Mouse (Mus musculus): ENCODE data around the gene Gpsm1. TPM values are rescaled to one million over a fixed set of nuclear protein-coding genes. Genes with fewer than 3 reads are reported as not detected.

Gpsm1 gene
- polyA plus RNA-seq (2014; fragmentation: Nextera tagmentation; extraction: Ambion mirVana), result 58.8 and 65.0 TPM in 2 replicates

DNA sequence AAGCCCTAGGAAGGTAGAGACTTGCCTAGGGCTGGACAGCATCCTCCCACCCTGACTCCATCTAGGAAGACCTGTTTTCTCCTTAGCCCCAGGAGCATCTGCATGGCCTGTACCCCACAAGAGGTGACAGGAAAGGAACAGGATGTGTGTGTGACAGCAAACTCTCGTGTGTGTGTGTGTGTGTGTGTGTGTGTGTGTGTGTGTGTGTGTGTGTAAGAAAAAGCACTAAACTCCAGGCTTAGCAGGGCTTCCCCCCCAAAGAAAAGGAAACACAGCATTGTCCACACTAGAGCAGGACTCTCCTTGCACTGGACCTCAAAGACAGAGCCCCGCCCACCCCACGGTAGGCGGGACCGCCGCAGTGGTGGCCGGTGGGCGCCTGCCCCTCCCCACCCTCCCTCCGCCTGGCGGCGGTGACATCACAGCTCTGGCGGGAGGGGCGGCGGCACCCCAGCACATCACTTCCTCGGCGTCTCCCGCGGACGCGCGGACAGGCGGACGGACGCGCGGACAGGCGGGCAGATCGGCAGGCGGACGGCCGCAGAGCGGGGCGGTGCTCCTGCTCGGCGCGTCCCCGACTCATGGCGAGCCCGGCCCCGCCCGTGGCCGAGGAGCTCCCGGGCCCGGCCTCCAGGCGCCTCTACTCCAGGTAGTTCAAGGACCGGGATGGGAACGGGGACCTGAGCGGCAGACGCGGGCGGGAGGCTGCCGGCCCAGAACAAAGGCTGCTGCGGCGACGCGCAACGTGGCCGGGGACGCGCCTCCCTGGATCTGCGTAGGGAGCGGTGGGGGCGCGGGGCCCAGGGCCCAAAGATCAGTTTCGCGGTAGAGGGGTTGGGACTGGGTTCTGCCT, at the start of gene Gpsm1:
Gene Gpsm1, plus strand, starts transcription at position 444 of the 853 bp plus-strand sequence.
- 0% methylated on average over 49 of the region's 66 CpGs for WGBS
- DNase-seq (ENCODE audit: low spot score), result peak; percentile 92

DNA sequence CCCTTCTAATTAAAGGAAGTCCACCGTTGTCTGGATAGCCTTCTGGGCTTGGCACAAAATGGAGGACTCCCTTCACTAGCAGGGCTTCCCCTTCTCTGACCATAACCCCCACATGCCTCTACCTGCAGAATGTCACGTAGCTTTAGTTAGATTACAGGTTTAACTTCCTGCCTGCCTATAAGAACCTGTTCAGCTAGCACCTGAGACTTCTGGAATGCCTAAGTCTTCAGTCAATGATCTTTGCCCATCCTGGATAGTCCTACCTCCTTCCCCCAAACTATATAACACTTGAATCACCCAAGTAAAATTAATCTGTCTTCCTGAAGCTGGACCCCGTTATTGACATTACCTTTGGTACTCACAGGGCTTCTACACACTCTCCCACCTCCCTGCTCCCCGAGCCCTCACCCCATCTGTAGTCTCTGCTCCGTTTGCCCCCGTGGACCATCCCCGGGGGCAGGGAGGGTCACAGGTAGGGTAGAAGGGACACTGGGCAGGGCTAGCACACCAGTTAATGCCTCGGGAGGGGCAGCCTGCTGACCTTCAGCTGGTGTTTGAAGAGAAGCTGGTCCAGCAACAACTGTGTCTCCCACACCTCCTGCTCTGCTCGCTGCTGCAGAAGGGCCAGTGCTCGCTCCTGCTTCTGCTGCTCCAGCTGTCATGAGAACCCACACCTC, 49.1 kb upstream of the Gpsm1 start:
- Histone ChIP-seq H3K9ac (ENCODE audit: low read length) (no peak overlapping the region), H3K27me3 (ENCODE audit: control insufficient read depth, insufficient read depth, low read length) (no peaks in the 10 kb centered on the region), H3K27ac (ENCODE audit: low read depth, low read length) (no peak overlapping the region), H3K36me3 (ENCODE audit: control insufficient read depth, insufficient read depth, low read length) (no peaks in the 10 kb centered on the region), H3K4me2 (ENCODE audit: low read depth) (no peak overlapping the region), H3K4me1 (ENCODE audit: control insufficient read depth, insufficient read depth, low read length) (no peaks in the 10 kb centered on the region), H3K9me3 (ENCODE audit: control insufficient read depth, low read length) (no peaks in the 10 kb centered on the region), H3K4me3 (ENCODE audit: low read depth, low read length) (no peak overlapping the region)
- WGBS, result 85% methylated on average over 10 of the region's 10 CpGs
- no peak for DNase-seq (ENCODE audit: low spot score)
- no peak for ATAC-seq (ENCODE audit: insufficient read depth, low FRiP score, low TSS enrichment)

More for the DNA sequence above, at the start of gene Gpsm1:
- Histone ChIP-seq H3K27ac (ENCODE audit: low read depth, low read length) (peak within 1 kb of the TSS; percentile 72), H3K36me3 (ENCODE audit: control insufficient read depth, insufficient read depth, low read length) (no peaks in the 10 kb centered on the region), H3K4me3 (ENCODE audit: low read depth, low read length) (peak within 1 kb of the TSS; percentile 52), H3K9ac (ENCODE audit: low read length) (peak within 1 kb of the TSS; percentile 83), H3K27me3 (ENCODE audit: control insufficient read depth, insufficient read depth, low read length) (no peaks in the 10 kb centered on the region), H3K4me2 (ENCODE audit: low read depth) (peak within 1 kb of the TSS; percentile 63), H3K9me3 (ENCODE audit: control insufficient read depth, low read length) (no peaks in the 10 kb centered on the region), H3K4me1 (ENCODE audit: control insufficient read depth, insufficient read depth, low read length) (peaks cover 24% of the 10 kb centered on the region)
- peak; percentile 86 for ATAC-seq (ENCODE audit: insufficient read depth, low FRiP score, low TSS enrichment)

DNA sequence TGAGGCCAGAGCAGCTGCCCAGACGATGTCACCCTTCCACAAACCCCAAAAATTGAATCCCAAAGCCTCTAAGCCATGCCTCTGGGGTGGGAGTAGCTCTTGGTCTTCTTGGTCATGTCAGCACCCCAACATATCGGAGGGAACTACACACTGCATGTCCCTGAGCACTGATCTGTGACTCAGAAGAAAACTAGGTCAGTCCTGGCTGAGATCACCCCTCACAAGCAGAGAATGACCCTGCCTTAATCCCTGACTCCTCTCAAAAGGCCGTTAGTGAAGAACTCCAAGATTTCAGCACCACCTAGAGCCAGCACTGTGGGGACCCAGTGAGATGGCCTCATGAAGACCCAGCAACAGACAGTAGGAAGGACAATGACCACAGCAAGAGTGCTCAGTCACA, 47.1 kb upstream of the Gpsm1 start:
- Histone ChIP-seq H3K4me1 (ENCODE audit: control insufficient read depth, insufficient read depth, low read length) (no peaks in the 10 kb centered on the region), H3K27me3 (ENCODE audit: control insufficient read depth, insufficient read depth, low read length) (no peaks in the 10 kb centered on the region), H3K36me3 (ENCODE audit: control insufficient read depth, insufficient read depth, low read length) (no peaks in the 10 kb centered on the region), H3K9me3 (ENCODE audit: control insufficient read depth, low read length) (no peaks in the 10 kb centered on the region), H3K4me3 (ENCODE audit: low read depth, low read length) (no peak overlapping the region), H3K4me2 (ENCODE audit: low read depth) (no peak overlapping the region), H3K9ac (ENCODE audit: low read length) (no peak overlapping the region), H3K27ac (ENCODE audit: low read depth, low read length) (no peak overlapping the region)
- ATAC-seq (ENCODE audit: insufficient read depth, low FRiP score, low TSS enrichment) (no peak), DNase-seq (ENCODE audit: low spot score) (no peak)
- WGBS, result 79% methylated on average over 3 of the region's 3 CpGs

DNA sequence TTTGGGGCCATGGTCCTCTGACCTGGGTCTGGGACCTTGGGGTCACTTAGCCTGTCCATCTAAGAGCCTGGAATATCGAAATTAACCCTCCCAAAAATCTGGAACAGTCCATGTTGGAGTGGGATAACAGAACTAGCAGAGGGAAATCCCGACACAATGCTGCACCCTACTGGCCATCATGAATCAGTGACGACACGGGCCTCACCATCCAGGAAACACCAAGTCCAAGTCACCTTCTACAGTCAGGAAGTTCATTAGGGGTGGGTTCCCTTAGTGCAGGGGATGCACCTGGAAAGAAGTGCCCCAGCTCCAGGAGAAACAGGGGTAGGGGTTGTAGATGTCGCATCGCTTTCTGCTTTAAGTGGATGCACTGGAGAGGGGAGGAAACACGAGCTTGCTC, 41.7 kb upstream of the Gpsm1 start:
- no peak overlapping the region for H3K9ac ChIP-seq (ENCODE audit: low read length)
- no peaks in the 10 kb centered on the region for H3K27me3 ChIP-seq (ENCODE audit: control insufficient read depth, insufficient read depth, low read length)
- no peaks in the 10 kb centered on the region for H3K9me3 ChIP-seq (ENCODE audit: control insufficient read depth, low read length)
- no peaks in the 10 kb centered on the region for H3K36me3 ChIP-seq (ENCODE audit: control insufficient read depth, insufficient read depth, low read length)
- H3K4me2 ChIP-seq (ENCODE audit: low read depth), result no peak overlapping the region
- no peak overlapping the region for H3K27ac ChIP-seq (ENCODE audit: low read depth, low read length)
- 24% methylated on average over 7 of the region's 7 CpGs for WGBS
- H3K4me1 ChIP-seq (ENCODE audit: control insufficient read depth, insufficient read depth, low read length), result no peaks in the 10 kb centered on the region
- DNase-seq (ENCODE audit: low spot score) (peak; percentile 69), ATAC-seq (ENCODE audit: insufficient read depth, low FRiP score, low TSS enrichment) (no peak)
- no peak overlapping the region for H3K4me3 ChIP-seq (ENCODE audit: low read depth, low read length)

DNA sequence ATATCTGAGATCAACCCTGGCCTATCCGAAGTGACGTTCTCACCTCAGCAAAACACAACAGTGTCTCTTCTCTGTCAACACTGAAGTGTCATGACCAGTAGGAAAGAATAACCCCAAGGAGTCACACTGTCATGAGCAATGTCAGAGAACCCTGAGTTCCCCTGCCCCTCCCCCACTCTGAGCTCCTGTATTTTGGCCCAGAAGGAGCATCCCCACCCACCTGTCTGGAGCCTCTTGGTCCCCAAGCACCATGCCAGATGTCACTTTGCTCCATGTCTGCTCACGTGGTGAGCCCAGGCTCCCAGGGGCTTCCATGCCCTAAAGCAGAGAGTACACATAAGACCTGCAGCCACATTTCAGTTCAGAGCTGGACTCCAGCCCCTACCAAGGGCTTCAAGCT, 35.6 kb upstream of the Gpsm1 start:
- no peaks in the 10 kb centered on the region for H3K36me3 ChIP-seq (ENCODE audit: control insufficient read depth, insufficient read depth, low read length)
- no peaks in the 10 kb centered on the region for H3K9me3 ChIP-seq (ENCODE audit: control insufficient read depth, low read length)
- H3K4me1 ChIP-seq (ENCODE audit: control insufficient read depth, insufficient read depth, low read length), result no peaks in the 10 kb centered on the region
- no peak overlapping the region for H3K9ac ChIP-seq (ENCODE audit: low read length)
- no peaks in the 10 kb centered on the region for H3K27me3 ChIP-seq (ENCODE audit: control insufficient read depth, insufficient read depth, low read length)
- ATAC-seq (ENCODE audit: insufficient read depth, low FRiP score, low TSS enrichment), result no peak
- H3K4me3 ChIP-seq (ENCODE audit: low read depth, low read length), result no peak overlapping the region
- no peak overlapping the region for H3K27ac ChIP-seq (ENCODE audit: low read depth, low read length)
- no peak overlapping the region for H3K4me2 ChIP-seq (ENCODE audit: low read depth)
- no peak for DNase-seq (ENCODE audit: low spot score)
- WGBS, result 80% methylated on average over 3 of the region's 3 CpGs

DNA sequence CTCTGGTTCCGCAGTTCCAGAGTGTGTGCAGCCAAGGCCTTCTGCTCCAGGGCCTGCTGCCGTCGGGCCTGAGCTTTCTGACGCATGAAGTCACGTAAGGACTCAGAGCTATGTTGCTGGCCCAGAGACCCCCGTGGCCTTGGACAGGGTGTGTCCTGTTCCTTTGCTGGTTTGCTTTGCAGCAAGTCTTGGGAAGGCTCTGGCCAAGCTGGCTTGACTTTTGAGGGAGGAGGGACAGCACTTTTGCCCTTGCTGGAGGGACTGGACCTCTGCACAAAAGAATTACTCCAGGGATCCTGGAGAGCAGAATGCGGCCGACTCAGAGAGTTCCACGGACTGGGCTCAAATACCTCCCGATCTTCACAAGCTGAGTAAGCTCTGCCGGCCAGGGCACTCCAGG, 34.7 kb upstream of the Gpsm1 start:
- DNase-seq (ENCODE audit: low spot score) (no peak), ATAC-seq (ENCODE audit: insufficient read depth, low FRiP score, low TSS enrichment) (no peak)
- H3K27me3 ChIP-seq (ENCODE audit: control insufficient read depth, insufficient read depth, low read length), result no peaks in the 10 kb centered on the region
- WGBS, result 82% methylated on average over 11 of the region's 11 CpGs
- no peaks in the 10 kb centered on the region for H3K36me3 ChIP-seq (ENCODE audit: control insufficient read depth, insufficient read depth, low read length)
- H3K4me2 ChIP-seq (ENCODE audit: low read depth), result no peak overlapping the region
- H3K27ac ChIP-seq (ENCODE audit: low read depth, low read length), result no peak overlapping the region
- no peak overlapping the region for H3K9ac ChIP-seq (ENCODE audit: low read length)
- H3K4me1 ChIP-seq (ENCODE audit: control insufficient read depth, insufficient read depth, low read length), result no peaks in the 10 kb centered on the region
- H3K4me3 ChIP-seq (ENCODE audit: low read depth, low read length), result no peak overlapping the region
- no peaks in the 10 kb centered on the region for H3K9me3 ChIP-seq (ENCODE audit: control insufficient read depth, low read length)

DNA sequence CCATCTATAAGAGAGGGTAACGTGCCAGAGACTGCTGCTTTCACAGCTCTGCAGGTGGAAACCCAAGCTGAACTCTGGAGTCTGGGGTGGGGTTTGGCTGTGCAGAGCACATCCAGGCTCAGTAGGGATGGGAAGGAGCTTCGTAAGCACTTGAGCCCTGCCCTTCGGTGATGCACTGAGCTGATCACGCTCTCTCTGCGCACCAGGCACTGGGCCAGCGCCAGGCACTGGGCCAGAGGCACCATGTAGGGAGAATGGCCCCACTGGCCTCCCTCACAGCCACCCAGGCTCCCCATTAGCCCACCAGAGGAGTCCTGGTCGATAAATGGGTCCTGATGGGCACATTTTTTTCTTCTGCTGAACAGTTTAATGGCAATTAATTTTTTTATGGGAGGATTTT, 29.5 kb upstream of the Gpsm1 start:
- Histone ChIP-seq H3K9ac (ENCODE audit: low read length) (no peak overlapping the region), H3K4me3 (ENCODE audit: low read depth, low read length) (no peak overlapping the region), H3K4me2 (ENCODE audit: low read depth) (no peak overlapping the region), H3K4me1 (ENCODE audit: control insufficient read depth, insufficient read depth, low read length) (no peaks in the 10 kb centered on the region), H3K27ac (ENCODE audit: low read depth, low read length) (no peak overlapping the region), H3K36me3 (ENCODE audit: control insufficient read depth, insufficient read depth, low read length) (no peaks in the 10 kb centered on the region), H3K9me3 (ENCODE audit: control insufficient read depth, low read length) (no peaks in the 10 kb centered on the region), H3K27me3 (ENCODE audit: control insufficient read depth, insufficient read depth, low read length) (no peaks in the 10 kb centered on the region)
- DNase-seq (ENCODE audit: low spot score), result no peak
- 57% methylated on average over 7 of the region's 7 CpGs for WGBS
- ATAC-seq (ENCODE audit: insufficient read depth, low FRiP score, low TSS enrichment), result no peak

DNA sequence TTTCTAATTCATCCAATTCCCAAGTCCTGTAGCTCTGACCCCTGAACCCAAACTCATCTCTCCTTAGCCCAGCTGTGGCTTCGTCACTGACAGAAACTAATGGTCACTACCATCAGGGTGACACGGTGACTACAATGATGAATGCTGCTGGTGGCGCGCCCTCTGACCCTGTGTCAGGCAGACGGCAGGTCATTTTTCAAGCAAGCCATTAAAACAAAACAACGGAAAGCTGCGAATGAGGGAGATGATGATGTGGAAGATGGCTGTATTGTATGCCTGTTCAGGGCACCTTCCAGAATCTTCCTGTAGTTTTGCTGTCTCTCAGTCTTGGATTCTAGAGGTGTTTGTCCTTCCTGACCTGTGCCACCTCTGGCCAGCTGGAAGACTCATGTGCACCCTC, 28.9 kb upstream of the Gpsm1 start:
- no peak overlapping the region for H3K4me3 ChIP-seq (ENCODE audit: low read depth, low read length)
- ATAC-seq (ENCODE audit: insufficient read depth, low FRiP score, low TSS enrichment) (no peak), DNase-seq (ENCODE audit: low spot score) (peak; percentile 59)
- no peaks in the 10 kb centered on the region for H3K4me1 ChIP-seq (ENCODE audit: control insufficient read depth, insufficient read depth, low read length)
- no peaks in the 10 kb centered on the region for H3K9me3 ChIP-seq (ENCODE audit: control insufficient read depth, low read length)
- no peaks in the 10 kb centered on the region for H3K27me3 ChIP-seq (ENCODE audit: control insufficient read depth, insufficient read depth, low read length)
- H3K27ac ChIP-seq (ENCODE audit: low read depth, low read length), result no peak overlapping the region
- WGBS, result 26% methylated on average over 7 of the region's 7 CpGs
- no peaks in the 10 kb centered on the region for H3K36me3 ChIP-seq (ENCODE audit: control insufficient read depth, insufficient read depth, low read length)
- no peak overlapping the region for H3K4me2 ChIP-seq (ENCODE audit: low read depth)
- H3K9ac ChIP-seq (ENCODE audit: low read length), result no peak overlapping the region

DNA sequence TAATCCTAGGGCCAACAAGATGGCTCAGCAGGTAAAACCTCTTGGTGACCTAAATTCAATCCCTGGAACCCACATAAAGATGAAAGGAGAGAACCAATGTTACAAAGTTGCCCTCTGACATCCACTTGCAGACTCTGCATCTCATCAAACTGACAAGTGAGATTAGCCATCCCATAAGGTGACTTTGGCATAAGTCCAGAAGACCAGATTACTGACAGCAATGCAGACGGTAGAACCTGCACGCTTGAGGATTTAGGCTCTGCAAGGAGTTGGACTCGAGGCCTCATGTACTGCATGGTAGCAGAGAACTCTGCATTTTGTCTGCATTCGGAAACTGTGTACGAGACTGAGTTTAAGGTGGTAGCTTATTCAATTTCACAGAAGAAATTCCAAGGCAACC, 25.2 kb upstream of the Gpsm1 start:
- Histone ChIP-seq H3K9ac (ENCODE audit: low read length) (no peak overlapping the region), H3K36me3 (ENCODE audit: control insufficient read depth, insufficient read depth, low read length) (no peaks in the 10 kb centered on the region), H3K27ac (ENCODE audit: low read depth, low read length) (no peak overlapping the region), H3K9me3 (ENCODE audit: control insufficient read depth, low read length) (no peaks in the 10 kb centered on the region), H3K4me3 (ENCODE audit: low read depth, low read length) (no peak overlapping the region), H3K27me3 (ENCODE audit: control insufficient read depth, insufficient read depth, low read length) (no peaks in the 10 kb centered on the region), H3K4me2 (ENCODE audit: low read depth) (no peak overlapping the region), H3K4me1 (ENCODE audit: control insufficient read depth, insufficient read depth, low read length) (no peaks in the 10 kb centered on the region)
- ATAC-seq (ENCODE audit: insufficient read depth, low FRiP score, low TSS enrichment), result no peak
- WGBS, result 89% methylated on average over 5 of the region's 5 CpGs
- DNase-seq (ENCODE audit: low spot score), result no peak
